Mouse (Mus musculus): ENCODE measurements around the gene Gm3952. TPM values are rescaled to one million over a fixed set of nuclear protein-coding genes. Genes with fewer than 3 reads are reported as not detected.

Gm3952 gene
- total RNA-seq (2023): not detected

GRCm38 (mm10) chr8:128798594-128798993, at the start of gene Gm3952:
Gm3952 (minus strand) TSS chr8:128798694.

Other genes with a start within 250 kb of the Gm3952 start
- gene Itgb1, start 113.0 kb downstream of the Gm3952 start, total RNA-seq (2023): 28.5 TPM

All from CD4-positive naive resting alpha-beta T cell, adult 76 days (primary cell).